Mouse (Mus musculus): ENCODE results near the gene Il16.

Gene Il16

GRCm38 (mm10) chr7:83695449-83696212, 49.9 kb downstream of the Il16 start:
- DNase-seq (ENCODE audit: low read depth, low spot score), result no peak

DNA sequence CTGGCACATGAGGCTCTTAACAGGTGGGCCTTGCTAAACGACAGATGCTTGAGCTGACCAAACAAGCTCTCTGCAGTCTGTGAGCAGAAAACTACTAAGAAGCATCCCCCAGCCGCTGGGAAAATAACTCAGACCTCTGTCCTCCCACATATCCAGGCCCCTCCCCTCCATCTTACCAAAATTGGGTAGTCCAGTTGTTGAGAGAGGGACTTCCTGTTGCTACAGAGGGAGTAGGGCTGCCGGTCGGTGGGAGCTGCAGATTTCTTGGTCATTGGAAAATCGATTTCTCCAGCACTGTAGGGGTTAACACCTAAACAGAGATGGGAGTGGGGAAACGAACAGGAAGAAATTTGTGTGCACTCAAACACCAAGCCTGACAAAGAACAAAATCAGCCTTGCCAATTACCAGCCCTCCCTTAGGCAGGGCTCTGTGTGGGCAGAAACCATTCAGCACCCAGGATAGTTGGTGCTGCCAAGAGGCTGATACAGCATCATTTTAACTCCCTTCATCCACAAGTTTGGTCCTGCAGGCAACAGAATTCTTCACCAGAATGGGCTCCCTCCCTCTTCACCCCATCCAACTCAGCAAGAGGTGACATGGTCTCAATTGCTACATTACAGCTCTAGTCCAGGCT, 62.8 kb downstream of the Il16 start:
- no peak for DNase-seq (ENCODE audit: low read depth, low spot score)

GRCm38 (mm10) chr7:83678506-83678905, 67.0 kb downstream of the Il16 start:
- DNase-seq (ENCODE audit: low read depth, low spot score), result no peak

DNA sequence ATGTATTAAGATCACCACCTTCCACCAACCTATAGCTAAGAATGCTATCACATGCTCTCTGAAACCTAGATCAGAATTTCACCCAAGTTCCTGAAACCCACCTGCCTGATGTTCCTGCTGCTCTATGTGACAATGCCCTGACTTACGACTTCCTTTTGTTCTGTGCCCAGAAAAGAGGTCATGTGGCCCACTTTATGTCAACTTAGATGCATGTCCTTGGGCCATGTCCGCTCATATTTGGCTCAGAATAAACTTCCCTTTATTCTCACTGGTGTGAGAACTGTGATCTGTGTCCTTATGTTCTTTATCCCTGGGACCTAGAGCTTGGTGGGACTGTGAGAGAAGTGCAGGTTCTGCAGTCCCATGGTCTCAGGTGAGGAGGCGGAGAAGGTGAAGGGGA, 68.2 kb downstream of the Il16 start:
- no peak for DNase-seq (ENCODE audit: low read depth, low spot score)

DNA sequence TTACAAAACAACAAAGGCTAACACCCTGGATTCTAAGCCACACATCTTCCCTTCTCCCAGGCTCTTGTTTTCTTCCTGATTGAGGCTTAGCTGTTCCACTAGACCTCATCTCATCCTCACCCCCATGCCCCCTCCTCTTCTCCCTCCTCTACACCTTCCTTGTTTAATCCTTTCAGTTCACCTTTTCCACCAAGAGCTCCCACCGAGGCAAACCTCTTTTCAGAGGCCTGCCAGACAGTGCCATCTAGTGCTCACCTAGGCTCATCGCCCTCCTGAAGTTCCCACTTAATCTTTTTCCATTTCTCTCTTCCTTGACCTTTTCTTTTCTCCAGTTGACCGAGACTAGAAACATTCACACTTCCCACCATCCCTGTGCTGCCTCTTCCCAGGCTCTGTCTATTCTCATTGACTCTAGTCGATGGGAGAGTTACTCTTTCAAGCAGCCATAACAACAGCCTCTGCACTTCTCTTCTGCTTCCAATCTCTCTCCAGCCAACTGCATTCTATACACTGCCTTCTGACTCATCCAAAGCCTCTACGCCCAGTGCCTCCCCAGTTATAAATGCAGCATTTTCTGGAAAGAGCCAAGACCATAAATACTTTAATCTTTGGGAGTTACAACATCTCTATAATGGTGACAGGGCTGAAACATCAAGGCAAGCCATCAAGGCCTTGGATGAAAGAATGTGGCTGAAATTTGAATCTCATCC, 69.8 kb downstream of the Il16 start:
- DNase-seq (ENCODE audit: low read depth, low spot score), result no peak

GRCm38 (mm10) chr7:83671573-83671972, 74.0 kb downstream of the Il16 start:
- DNase-seq (ENCODE audit: low read depth, low spot score), result no peak

- no peak for DNase-seq (ENCODE audit: low read depth, low spot score)
Measured at GRCm38 (mm10) chr7:83668724-83669123, 76.8 kb downstream of the Il16 start.

DNA sequence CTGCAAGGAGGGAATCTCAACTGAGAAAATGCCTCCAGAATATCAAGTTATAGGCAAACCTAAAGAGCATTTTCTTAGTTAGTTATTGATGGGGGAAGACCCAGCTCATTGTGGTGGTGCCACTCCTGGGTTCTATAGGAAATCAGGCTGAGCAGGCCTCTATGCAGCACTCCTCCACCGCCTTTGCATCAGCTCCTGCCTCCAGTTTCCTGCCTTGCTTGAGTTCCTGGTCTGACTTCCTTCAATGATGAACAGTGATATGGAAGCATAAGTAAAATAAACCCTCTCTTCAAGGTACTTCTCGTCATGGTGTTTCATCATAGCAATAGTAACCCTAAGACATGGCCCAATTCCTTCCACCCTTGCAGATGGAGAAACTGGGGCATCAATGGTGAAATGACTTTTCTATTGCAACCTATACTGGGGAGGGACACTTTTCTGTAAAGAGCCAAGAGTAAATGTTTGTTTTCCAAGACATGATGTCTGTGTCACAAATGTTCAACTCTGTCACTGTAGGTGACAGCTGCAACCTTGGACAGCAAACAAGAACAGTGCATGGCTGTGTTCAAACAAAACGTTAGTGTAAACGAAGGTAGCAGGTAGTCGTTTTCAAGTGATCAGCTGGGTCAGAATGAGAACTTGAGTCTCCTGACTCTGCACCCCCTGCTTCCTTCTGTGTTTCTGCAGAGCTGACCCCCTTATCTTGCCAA, 77.4 kb downstream of the Il16 start:
- no peak for DNase-seq (ENCODE audit: low read depth, low spot score)

- no peak for DNase-seq (ENCODE audit: low read depth, low spot score)
Measured at GRCm38 (mm10) chr7:83666087-83666595, 79.4 kb downstream of the Il16 start.

GRCm38 (mm10) chr7:83662711-83663375, 82.7 kb downstream of the Il16 start:
- no peak for DNase-seq (ENCODE audit: low read depth, low spot score)

GRCm38 (mm10) chr7:83661763-83662162, 83.8 kb downstream of the Il16 start:
- no peak for DNase-seq (ENCODE audit: low read depth, low spot score)

- no peak for DNase-seq (ENCODE audit: low read depth, low spot score)
Measured at GRCm38 (mm10) chr7:83661031-83661430, 84.5 kb downstream of the Il16 start.

GRCm38 (mm10) chr7:83660273-83660691, 85.2 kb downstream of the Il16 start:
- no peak for DNase-seq (ENCODE audit: low read depth, low spot score)

- DNase-seq (ENCODE audit: low read depth, low spot score), result peak; percentile 48
Measured at GRCm38 (mm10) chr7:83659159-83660065, 86.1 kb downstream of the Il16 start.

DNA sequence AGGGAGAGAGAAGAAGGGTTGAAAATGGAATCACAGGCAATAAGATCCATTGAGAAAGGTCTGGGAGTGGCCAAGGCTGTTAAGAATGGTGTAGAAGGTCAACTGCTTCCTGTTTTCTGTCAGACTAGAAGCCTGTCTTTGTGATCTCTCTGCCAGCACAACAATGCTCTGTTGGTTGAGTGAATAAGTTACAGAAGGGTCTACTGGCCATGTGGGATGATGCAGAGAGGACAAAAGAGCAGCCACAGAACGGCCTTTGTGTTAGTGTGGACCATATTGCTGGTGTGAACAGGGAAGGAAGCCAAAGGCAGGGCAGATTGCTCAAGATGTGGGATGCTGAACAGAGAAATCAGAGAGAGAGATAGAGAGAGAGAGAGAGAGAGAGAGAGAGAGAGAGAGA, 86.8 kb downstream of the Il16 start:
- no peak for DNase-seq (ENCODE audit: low read depth, low spot score)

GRCm38 (mm10) chr7:83654938-83655630, 90.4 kb downstream of the Il16 start:
- peak; percentile 50 for DNase-seq (ENCODE audit: low read depth, low spot score)

- no peak for DNase-seq (ENCODE audit: low read depth, low spot score)
Measured at GRCm38 (mm10) chr7:83654196-83654595, 91.3 kb downstream of the Il16 start.

DNA sequence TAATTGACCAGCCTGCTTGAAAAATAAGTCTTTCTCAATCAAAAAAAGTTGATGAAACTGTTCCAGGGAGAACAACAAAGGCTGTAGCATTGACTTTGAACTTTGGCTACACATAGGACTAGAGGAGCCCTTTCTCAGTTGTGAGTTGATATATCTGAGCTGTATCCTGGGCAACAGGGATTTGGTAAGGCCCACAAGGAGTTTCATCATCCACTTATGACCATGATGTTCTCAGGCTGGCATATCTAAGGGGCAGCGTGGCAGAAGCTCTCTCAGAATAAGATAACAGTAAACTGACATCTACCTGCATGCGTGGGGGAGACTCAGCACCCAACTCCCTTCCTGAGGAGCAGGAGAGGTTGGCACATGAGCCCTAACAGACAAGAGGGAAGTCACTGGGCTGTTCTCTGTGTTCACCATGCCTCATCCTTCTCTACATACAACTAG, 91.9 kb downstream of the Il16 start:
- no peak for DNase-seq (ENCODE audit: low read depth, low spot score)

DNA sequence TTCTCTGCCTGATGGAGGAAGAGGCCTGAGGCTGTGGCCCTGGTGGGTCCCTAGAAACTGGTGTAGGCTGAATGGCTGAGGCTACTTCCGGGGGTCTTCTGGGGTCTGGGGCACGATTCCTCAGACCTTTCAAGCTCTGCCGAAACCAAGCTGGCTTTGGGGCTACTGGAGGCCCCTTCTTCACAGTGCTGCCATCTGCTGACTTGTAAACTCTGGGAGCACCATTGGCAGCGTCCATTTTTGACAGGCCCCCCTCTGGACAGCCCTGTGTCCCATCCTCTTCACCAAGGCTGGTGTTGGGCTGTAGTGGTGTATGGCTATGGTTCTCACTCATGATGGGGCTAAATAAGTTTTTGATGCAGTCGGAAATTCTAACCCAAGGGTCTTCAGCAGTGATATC, 93.0 kb downstream of the Il16 start:
- no peak for DNase-seq (ENCODE audit: low read depth, low spot score)

GRCm38 (mm10) chr7:83650638-83651037, 94.9 kb downstream of the Il16 start:
- no peak for DNase-seq (ENCODE audit: low read depth, low spot score)
